12 mouse cellular contexts compared by ENCODE assay signal in genomic region chr16:57267068-57267467, GRCm38 (mm10). TPM values are rescaled to one million over a fixed set of nuclear protein-coding genes. Genes with fewer than 3 reads are reported as not detected.
DNase-seq lines count a peak whose midpoint lies in the region; ATAC-seq lines count a peak whose summit lies in the region.
"Had no signal": no experiment of that assay in that cellular context is flagged by ENCODE, and none has a peak within 500 bp of the region (broad histone marks: within the 10 kb centered on the region; RNA-seq: fewer than 3 reads in every experiment).

No protein-coding gene starts in this region.

- 6% methylated on average over 1 of the region's 1 CpGs for WGBS in embryonic facial prominence, embryonic 13.5 days
- 7% methylated on average over 1 of the region's 1 CpGs for WGBS in heart, embryonic 15.5 days
- 21% methylated on average over 1 of the region's 1 CpGs for WGBS in hindbrain, embryonic 13.5 days

- H3K9ac ChIP-seq in embryonic facial prominence, embryonic 13.5 days, result no peak overlapping the region
- H3K9ac ChIP-seq in heart, embryonic 15.5 days, result no peak overlapping the region
- H3K9ac ChIP-seq in hindbrain, embryonic 13.5 days, result no peak overlapping the region
- H3K9ac ChIP-seq: liver, embryonic 14.5 days had no signal

- no peaks in the 10 kb centered on the region for H3K9me3 ChIP-seq in embryonic facial prominence, embryonic 13.5 days
- H3K9me3 ChIP-seq in heart, embryonic 15.5 days (replicated peaks), result no peaks in the 10 kb centered on the region
- peaks cover 5% of the 10 kb centered on the region; the same call in 1 of the 2 replicates for H3K9me3 ChIP-seq in hindbrain, embryonic 13.5 days
- H3K9me3 ChIP-seq: G1E had no signal

- H3K4me3 ChIP-seq in embryonic facial prominence, embryonic 13.5 days, result no peak overlapping the region
- no peak overlapping the region for H3K4me3 ChIP-seq in heart, embryonic 15.5 days
- H3K4me3 ChIP-seq in hindbrain, embryonic 13.5 days, result no peak overlapping the region

- no peaks in the 10 kb centered on the region for H3K27me3 ChIP-seq in embryonic facial prominence, embryonic 13.5 days
- no peaks in the 10 kb centered on the region for H3K27me3 ChIP-seq in heart, embryonic 15.5 days
- H3K27me3 ChIP-seq in hindbrain, embryonic 13.5 days, result no peaks in the 10 kb centered on the region

- H3K4me1 ChIP-seq in embryonic facial prominence, embryonic 13.5 days, result peaks cover 15% of the 10 kb centered on the region
- peaks cover 9% of the 10 kb centered on the region for H3K4me1 ChIP-seq in heart, embryonic 15.5 days (replicated peaks)
- no peaks in the 10 kb centered on the region for H3K4me1 ChIP-seq in hindbrain, embryonic 13.5 days (replicated peaks)

- H3K36me3 ChIP-seq in embryonic facial prominence, embryonic 13.5 days, result no peaks in the 10 kb centered on the region
- no peaks in the 10 kb centered on the region for H3K36me3 ChIP-seq in heart, embryonic 15.5 days
- no peaks in the 10 kb centered on the region for H3K36me3 ChIP-seq in hindbrain, embryonic 13.5 days
- H3K36me3 ChIP-seq: G1E had no signal

- peak overlapping the region; percentile 12; the same call in 1 of the 2 replicates for H3K27ac ChIP-seq in embryonic facial prominence, embryonic 13.5 days
- H3K27ac ChIP-seq in heart, embryonic 15.5 days, result peak overlapping the region; percentile 15
- no peak overlapping the region for H3K27ac ChIP-seq in hindbrain, embryonic 13.5 days
- H3K27ac ChIP-seq: liver, embryonic 14.5 days had no signal

- ATAC-seq in embryonic facial prominence, embryonic 13.5 days (ENCODE audit: insufficient number of reproducible peaks, insufficient read depth, low FRiP score, low TSS enrichment, low read depth), result no peak
- no peak for ATAC-seq in heart, embryonic 15.5 days (replicated peaks; ENCODE audit: insufficient number of reproducible peaks, insufficient read depth, low FRiP score, low read depth)
- no peak for ATAC-seq in hindbrain, embryonic 13.5 days (ENCODE audit: low FRiP score)

- peak; percentile 34 for DNase-seq in kidney, postnatal 14 days
- no peak for DNase-seq in kidney, postnatal 25 days
- peak; percentile 71 for DNase-seq in lung, postnatal 10 days
- DNase-seq in thymus, postnatal 4 days, result no peak
- no peak for DNase-seq in left cerebral cortex, adult 18-20 months (ENCODE audit: low spot score in 2 of 2)
- DNase-seq: adrenal gland, adult 8-10 months; cerebellum, adult 2 months had no signal

- no peak overlapping the region for H3K4me2 ChIP-seq in embryonic facial prominence, embryonic 13.5 days
- H3K4me2 ChIP-seq in heart, embryonic 15.5 days, result no peak overlapping the region
- H3K4me2 ChIP-seq in hindbrain, embryonic 13.5 days, result no peak overlapping the region

RNA-seq across cellular contexts. Expression of gene Tmem30c, which starts 25.6 kb away (rescaled TPM):
- polyA plus RNA-seq in embryonic facial prominence, embryonic 13.5 days (2015; fragmentation: Nextera tagmentation; extraction: Ambion mirVana), result 0.18 and 0.25 TPM in 2 replicates
- polyA plus RNA-seq in heart, embryonic 15.5 days (2015; fragmentation: Nextera tagmentation; extraction: Ambion mirVana), result not detected in 2 replicates
- 0.12 and 0.18 TPM in 2 replicates for polyA plus RNA-seq in hindbrain, embryonic 13.5 days (2015; fragmentation: Nextera tagmentation; extraction: Ambion mirVana)
- under 1 TPM in 1 of 2 experiments, not detected in 1; 0.33 TPM for total RNA-seq in left cerebral cortex, adult 18-20 months (2021)
- polyA plus RNA-seq: G1E; liver, embryonic 14.5 days had no signal

RNA-seq across cellular contexts. Expression of gene Tbc1d23, which starts 35.8 kb away (rescaled TPM):
- 32.9 and 33.6 TPM in 2 replicates for polyA plus RNA-seq in embryonic facial prominence, embryonic 13.5 days (2015; fragmentation: Nextera tagmentation; extraction: Ambion mirVana)
- polyA plus RNA-seq in heart, embryonic 15.5 days (2015; fragmentation: Nextera tagmentation; extraction: Ambion mirVana), result 17.1 and 17.5 TPM in 2 replicates
- 29.0 and 33.5 TPM in 2 replicates for polyA plus RNA-seq in hindbrain, embryonic 13.5 days (2015; fragmentation: Nextera tagmentation; extraction: Ambion mirVana)
- 10 to 100 TPM; 45.3 to 45.8 TPM for total RNA-seq in left cerebral cortex, adult 18-20 months (2021)

Comparison
In these comparisons a context has a peak if more than half of its experiments do, and no peak if none do; other contexts are left out.
1. DNase-seq: peak in kidney, postnatal 14 days (single experiment) and lung, postnatal 10 days (single experiment); none in kidney, postnatal 25 days (0 of 2), thymus, postnatal 4 days (single experiment) and left cerebral cortex, adult 18-20 months (0 of 2).